Mouse (Mus musculus): Measurements from ENCODE around the gene Maml2. TPM values are rescaled to one million over a fixed set of nuclear protein-coding genes. Genes with fewer than 3 reads are reported as not detected.

The Maml2 gene
- polyA plus RNA-seq, 1 experiment from 2014 or later = 10.0 TPM

DNA sequence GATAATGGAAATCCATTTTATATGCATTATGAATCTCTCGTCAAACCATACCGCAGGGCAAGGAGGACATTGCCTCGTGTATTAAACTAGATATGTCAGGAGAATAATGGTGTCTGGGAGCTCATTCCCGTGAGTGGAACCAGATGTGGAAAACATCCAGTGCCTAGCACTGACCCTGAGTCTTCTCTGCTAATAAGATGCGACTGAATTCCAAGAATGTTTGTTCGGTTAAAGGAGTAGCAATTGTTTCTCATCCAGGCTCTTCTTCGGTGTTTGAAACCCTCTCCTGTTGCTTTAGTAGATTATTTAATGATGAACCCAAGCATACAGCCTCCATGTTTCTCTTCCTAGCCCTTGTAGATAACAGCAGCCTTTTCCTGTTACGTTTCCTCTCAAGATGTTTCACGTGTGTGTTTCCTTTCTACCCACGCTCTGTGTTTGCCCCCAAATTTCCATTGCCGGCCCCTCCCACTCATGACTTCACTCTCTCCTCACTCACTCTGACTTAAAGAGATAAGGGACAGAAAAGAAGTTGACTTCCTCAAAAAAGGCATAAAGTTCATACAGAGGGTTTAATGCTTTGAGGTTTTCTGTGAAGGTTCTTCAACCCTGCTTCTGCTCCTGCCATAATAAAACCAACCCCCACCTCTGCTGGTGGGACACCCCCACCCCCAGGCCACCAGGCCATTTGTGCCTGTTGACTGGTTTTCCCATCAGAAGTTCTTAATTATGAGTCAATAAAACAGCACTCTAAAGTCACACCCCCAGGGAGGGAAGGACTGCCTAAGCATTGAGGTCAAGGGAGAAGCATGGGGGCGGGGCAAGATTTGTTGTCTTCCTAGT, 238.9 kb downstream of the Maml2 start:
- no peak for TF ChIP-seq CTCF (IDR thresholded peaks at IDR 0.05; ENCODE audit: low read depth)
- Histone ChIP-seq H3K4me1 (replicated peaks; ENCODE audit: insufficient read depth, low read length) (peaks cover 12% of the 10 kb centered on the region), H3K9me3 (replicated peaks; ENCODE audit: low read length) (no peaks in the 10 kb centered on the region), H3K9ac (ENCODE audit: low read depth, low read length) (no peak overlapping the region), H3K27me3 (ENCODE audit: insufficient read depth, low read length) (no peaks in the 10 kb centered on the region), H3K4me3 (replicated peaks; ENCODE audit: low read depth, low read length) (no peak overlapping the region), H3K27ac (peak overlapping the region; percentile 19), H3K4me2 (ENCODE audit: low read length) (no peak overlapping the region), H3K36me3 (ENCODE audit: insufficient read depth, low read length) (no peaks in the 10 kb centered on the region)
- WGBS = 28% methylated on average over 12 of the region's 12 CpGs
- DNase-seq (ENCODE audit: low spot score) = peak; percentile 60
- ATAC-seq (replicated peaks; ENCODE audit: low FRiP score, low read depth) = no peak

DNA sequence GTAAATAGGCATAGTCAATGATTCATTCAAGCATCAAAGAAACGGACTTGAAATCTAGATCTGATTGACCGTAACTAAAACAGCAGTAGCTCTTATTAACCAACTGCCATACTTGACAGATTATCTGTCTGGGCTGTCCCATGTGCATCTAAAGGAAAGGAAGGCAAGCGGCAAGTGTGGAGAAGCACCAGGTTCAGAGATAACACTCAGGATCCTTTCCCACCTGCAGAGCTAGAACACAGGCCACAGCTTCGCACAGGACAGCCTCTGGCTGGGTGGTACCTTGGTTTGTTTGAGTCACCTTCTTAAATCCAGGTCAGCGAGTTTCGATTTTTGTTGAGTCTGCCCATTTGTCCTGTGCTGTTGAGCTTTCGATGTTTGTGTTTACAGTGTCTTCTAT, 240.4 kb downstream of the Maml2 start:
- Histone ChIP-seq H3K36me3 (ENCODE audit: insufficient read depth, low read length) (no peaks in the 10 kb centered on the region), H3K4me3 (replicated peaks; ENCODE audit: low read depth, low read length) (no peak overlapping the region), H3K4me1 (replicated peaks; ENCODE audit: insufficient read depth, low read length) (peaks cover 9% of the 10 kb centered on the region), H3K27me3 (ENCODE audit: insufficient read depth, low read length) (no peaks in the 10 kb centered on the region), H3K27ac (no peak overlapping the region), H3K4me2 (ENCODE audit: low read length) (no peak overlapping the region), H3K9ac (ENCODE audit: low read depth, low read length) (no peak overlapping the region), H3K9me3 (replicated peaks; ENCODE audit: low read length) (no peaks in the 10 kb centered on the region)
- no peak for ATAC-seq (replicated peaks; ENCODE audit: low FRiP score, low read depth)
- no peak for DNase-seq (ENCODE audit: low spot score)
- TF ChIP-seq CTCF (IDR thresholded peaks at IDR 0.05; ENCODE audit: low read depth) = no peak
- WGBS = 64% methylated on average over 7 of the region's 7 CpGs

DNA sequence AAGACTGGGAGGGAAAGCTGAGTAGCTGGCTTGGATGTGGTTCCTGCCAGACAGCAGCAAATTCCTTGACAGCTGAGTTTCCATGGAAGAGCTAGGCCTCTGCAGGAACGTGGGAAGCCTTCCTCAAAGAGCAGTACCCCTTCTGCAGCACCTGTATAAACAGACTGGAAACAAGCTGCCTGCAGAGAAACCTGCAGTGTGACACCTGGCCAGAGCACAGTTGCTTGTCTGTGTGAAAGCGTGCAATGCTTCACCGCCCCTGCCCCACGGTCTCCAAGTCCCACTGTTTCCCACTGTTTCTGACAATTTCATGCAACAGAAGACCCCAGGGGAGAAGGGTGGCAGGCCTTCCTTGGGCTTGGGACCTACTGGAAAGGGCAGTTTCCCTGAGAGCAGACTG, 241.8 kb downstream of the Maml2 start:
- Histone ChIP-seq H3K36me3 (ENCODE audit: insufficient read depth, low read length) (no peaks in the 10 kb centered on the region), H3K27me3 (ENCODE audit: insufficient read depth, low read length) (no peaks in the 10 kb centered on the region), H3K4me2 (ENCODE audit: low read length) (no peak overlapping the region), H3K9me3 (replicated peaks; ENCODE audit: low read length) (no peaks in the 10 kb centered on the region), H3K4me1 (replicated peaks; ENCODE audit: insufficient read depth, low read length) (peaks cover 8% of the 10 kb centered on the region), H3K4me3 (replicated peaks; ENCODE audit: low read depth, low read length) (no peak overlapping the region), H3K27ac (peak overlapping the region; percentile 42; the same call in 1 of the 2 replicates), H3K9ac (ENCODE audit: low read depth, low read length) (no peak overlapping the region)
- no peak for TF ChIP-seq CTCF (IDR thresholded peaks at IDR 0.05; ENCODE audit: low read depth)
- ATAC-seq (replicated peaks; ENCODE audit: low FRiP score, low read depth) (peak; percentile 62), DNase-seq (ENCODE audit: low spot score) (no peak)
- 33% methylated on average over 4 of the region's 4 CpGs for WGBS

DNA sequence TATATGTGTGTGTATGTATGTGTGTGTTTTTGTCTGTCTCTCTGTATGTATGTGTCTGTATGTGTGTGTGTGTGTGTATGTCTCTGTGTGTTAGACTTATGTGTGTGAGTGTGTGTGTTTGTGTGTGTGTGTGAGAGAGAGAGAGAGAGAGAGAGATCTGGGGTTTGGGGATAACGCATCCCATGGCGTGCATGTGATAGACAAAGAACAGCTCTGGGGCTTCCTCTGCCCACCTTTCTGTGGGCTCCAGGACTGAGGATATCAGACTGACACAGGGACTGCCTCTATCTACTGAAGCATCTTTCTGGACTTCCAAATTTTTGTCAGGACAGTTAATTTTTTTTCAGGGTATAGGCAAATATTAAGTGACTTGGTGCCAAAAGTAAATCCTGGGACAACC, 242.5 kb downstream of the Maml2 start:
- H3K27ac ChIP-seq = no peak overlapping the region
- no peaks in the 10 kb centered on the region for H3K36me3 ChIP-seq (ENCODE audit: insufficient read depth, low read length)
- H3K4me1 ChIP-seq (replicated peaks; ENCODE audit: insufficient read depth, low read length) = peaks cover 8% of the 10 kb centered on the region
- DNase-seq (ENCODE audit: low spot score) = no peak
- no peaks in the 10 kb centered on the region for H3K9me3 ChIP-seq (replicated peaks; ENCODE audit: low read length)
- no peak for ATAC-seq (replicated peaks; ENCODE audit: low FRiP score, low read depth)
- WGBS = 97% methylated on average over 2 of the region's 2 CpGs
- no peak overlapping the region for H3K9ac ChIP-seq (ENCODE audit: low read depth, low read length)
- H3K4me3 ChIP-seq (replicated peaks; ENCODE audit: low read depth, low read length) = no peak overlapping the region
- no peaks in the 10 kb centered on the region for H3K27me3 ChIP-seq (ENCODE audit: insufficient read depth, low read length)
- H3K4me2 ChIP-seq (ENCODE audit: low read length) = no peak overlapping the region
- no peak for TF ChIP-seq CTCF (IDR thresholded peaks at IDR 0.05; ENCODE audit: low read depth)

DNA sequence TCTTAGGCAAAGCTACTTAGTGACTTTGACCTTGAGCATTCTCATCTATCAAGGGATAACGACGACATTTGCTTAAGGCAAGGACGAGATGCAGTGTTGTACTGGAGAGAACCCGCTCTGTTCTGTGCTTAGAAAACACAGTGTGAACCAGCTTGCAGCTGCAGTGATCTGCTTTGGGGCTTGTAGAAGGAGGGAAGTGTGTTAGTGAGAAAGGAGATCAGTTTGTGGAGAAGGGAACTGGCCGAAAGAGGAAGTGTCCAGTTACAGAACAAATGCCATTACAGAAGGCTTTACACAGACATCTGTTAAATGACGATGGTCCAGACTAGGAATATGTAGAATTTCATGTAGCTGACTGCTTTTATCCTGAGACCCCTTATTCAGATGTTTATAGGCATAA, 243.0 kb downstream of the Maml2 start:
- ATAC-seq (replicated peaks; ENCODE audit: low FRiP score, low read depth) = no peak
- WGBS = 15% methylated on average over 6 of the region's 6 CpGs
- H3K27ac ChIP-seq = 0 out of 2 replicates have a peak overlapping the region, but pooled peaks have one; percentile 25

DNA sequence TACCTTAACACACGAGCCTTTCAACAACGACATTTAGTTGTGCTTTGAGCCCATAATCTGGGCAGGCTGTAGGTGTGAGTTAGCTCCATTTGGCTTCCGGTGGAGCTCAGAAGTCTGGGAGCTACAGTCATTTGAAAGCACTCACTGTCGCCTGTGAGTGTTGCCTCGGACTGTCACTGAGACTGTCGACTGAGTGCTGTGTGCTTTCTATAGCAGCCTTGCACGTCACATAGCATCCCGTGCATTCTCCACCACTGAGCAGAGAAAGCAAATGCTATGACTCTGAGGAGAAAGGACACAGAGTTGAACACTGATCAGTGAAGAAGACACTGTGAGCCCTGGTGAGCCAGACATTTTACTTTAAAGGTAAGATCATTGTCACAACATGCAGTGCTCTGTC, 245.4 kb downstream of the Maml2 start:
- Histone ChIP-seq H3K27ac (no peak overlapping the region), H3K36me3 (ENCODE audit: insufficient read depth, low read length) (no peaks in the 10 kb centered on the region), H3K9ac (ENCODE audit: low read depth, low read length) (no peak overlapping the region), H3K4me1 (replicated peaks; ENCODE audit: insufficient read depth, low read length) (no peaks in the 10 kb centered on the region; the same call in 1 of the 2 replicates), H3K4me2 (ENCODE audit: low read length) (no peak overlapping the region), H3K4me3 (replicated peaks; ENCODE audit: low read depth, low read length) (no peak overlapping the region), H3K9me3 (replicated peaks; ENCODE audit: low read length) (no peaks in the 10 kb centered on the region), H3K27me3 (ENCODE audit: insufficient read depth, low read length) (no peaks in the 10 kb centered on the region)
- ATAC-seq (replicated peaks; ENCODE audit: low FRiP score, low read depth) = no peak
- DNase-seq (ENCODE audit: low spot score) = no peak
- WGBS = 50% methylated on average over 8 of the region's 8 CpGs
- TF ChIP-seq CTCF (IDR thresholded peaks at IDR 0.05; ENCODE audit: low read depth) = no peak

More for the DNA sequence above, 243.0 kb downstream of the Maml2 start:
- Histone ChIP-seq H3K4me1 (replicated peaks; ENCODE audit: insufficient read depth, low read length) (peaks cover 8% of the 10 kb centered on the region), H3K27me3 (ENCODE audit: insufficient read depth, low read length) (no peaks in the 10 kb centered on the region), H3K4me3 (replicated peaks; ENCODE audit: low read depth, low read length) (no peak overlapping the region), H3K9me3 (replicated peaks; ENCODE audit: low read length) (no peaks in the 10 kb centered on the region), H3K9ac (ENCODE audit: low read depth, low read length) (no peak overlapping the region), H3K36me3 (ENCODE audit: insufficient read depth, low read length) (no peaks in the 10 kb centered on the region), H3K4me2 (ENCODE audit: low read length) (no peak overlapping the region)
- TF ChIP-seq CTCF (IDR thresholded peaks at IDR 0.05; ENCODE audit: low read depth) = no peak
- peak; percentile 62 for DNase-seq (ENCODE audit: low spot score)
